Mouse (Mus musculus) brain, embryonic 14.5 days (tissue): ENCODE measurements at regions not wholly inside any gene's neighbourhood (a gene's known extent, or its start where the extent isn't known, plus 50 kb on each side); places are given as distances from the start of the nearest gene placed in this dataset.

Experiments
- DNase-seq: peaks from one replicate; pipeline ENCODE4 v3.0.0-alpha.2; 2011; ENCODE audit warnings: low read depth
- CTCF ChIP-seq: fragments of 200-500 bp; IDR thresholded peaks from 2 replicates; pipeline ENCODE4 v1.5.1; 2012; ENCODE audit warnings: inconsistent platforms, mild to moderate bottlenecking, moderate library complexity, borderline replicate concordance; ENCODE audit not compliant: insufficient read depth, insufficient read length; ENCODE audit errors: extremely low read depth
- POLR2A ChIP-seq: fragments of 200-500 bp; IDR thresholded peaks from 2 replicates; pipeline ENCODE4 v1.6.1; 2012; ENCODE audit warnings: mild to moderate bottlenecking, inconsistent platforms, borderline replicate concordance; ENCODE audit not compliant: poor library complexity, insufficient read depth, insufficient read length, severe bottlenecking; ENCODE audit errors: extremely low read depth

DNA sequence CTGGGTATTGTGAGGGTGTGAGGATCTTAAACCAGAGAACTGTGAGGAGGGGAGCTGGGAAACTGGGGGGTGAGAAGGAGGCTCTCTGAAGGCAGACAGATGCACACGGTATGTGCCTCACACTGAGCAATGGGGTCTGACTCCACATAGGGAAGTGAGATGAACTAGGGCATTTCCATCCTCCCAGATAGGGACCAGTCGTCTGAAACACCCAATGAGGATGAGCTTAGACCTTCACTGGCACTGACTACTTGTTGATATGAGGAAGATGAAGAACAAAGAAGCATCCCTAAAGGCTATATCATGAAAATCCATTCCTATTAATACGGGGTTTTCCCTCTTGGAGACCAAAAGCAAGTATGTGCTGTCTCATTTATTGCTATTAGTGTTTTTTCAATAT, 115.3 kb downstream of the Cxcl12 start:
- DNase-seq, result no peak
- TF ChIP-seq CTCF, result no peak
- TF ChIP-seq POLR2A, result no peak

- DNase-seq, result no peak
Measured at GRCm38 (mm10) chr6:117284376-117285106, 116.2 kb downstream of the Cxcl12 start.

GRCm38 (mm10) chr6:117287396-117287795, 119.1 kb downstream of the Cxcl12 start:
- no peak for DNase-seq
- TF ChIP-seq CTCF, result no peak
- no peak for TF ChIP-seq POLR2A

More at GRCm38 (mm10) chr6:117284376-117285106, 116.2 kb downstream of the Cxcl12 start:
- no peak for TF ChIP-seq CTCF
- TF ChIP-seq POLR2A, result no peak

DNA sequence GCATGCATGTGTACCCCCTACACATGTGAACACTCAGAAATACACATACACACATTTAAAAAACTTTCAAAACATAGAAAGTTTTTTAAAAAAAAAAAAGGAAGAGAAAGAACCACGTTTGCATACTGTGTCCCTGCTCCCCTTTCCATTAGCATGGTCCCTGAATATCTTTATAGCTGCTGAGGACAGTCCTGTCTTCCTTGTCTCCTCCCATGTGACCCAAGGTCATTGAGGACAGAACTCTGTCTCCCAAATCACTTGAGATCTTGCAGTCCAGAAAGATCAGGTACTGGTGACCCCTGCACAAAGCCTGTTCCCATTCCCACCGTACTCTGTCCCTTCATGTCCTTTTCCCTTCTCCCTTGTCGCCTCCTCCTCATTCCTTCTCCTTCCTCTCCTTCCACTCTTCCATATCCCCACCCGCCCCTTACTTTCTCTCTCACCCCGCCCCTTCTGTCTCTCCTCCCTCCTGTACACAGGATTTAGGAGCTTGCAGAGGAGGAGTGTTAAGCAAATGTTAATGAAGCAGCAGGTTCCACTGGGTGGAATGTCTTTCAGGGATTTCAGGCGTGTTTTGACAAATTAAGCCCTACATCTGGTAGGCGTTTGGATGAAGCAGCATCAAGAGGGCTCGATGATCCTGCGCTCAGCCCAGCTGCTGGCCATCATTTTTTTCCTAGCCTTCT, 125.6 kb downstream of the Cxcl12 start:
- DNase-seq, result peak; percentile 22

GRCm38 (mm10) chr6:117297918-117298317, 129.6 kb downstream of the Cxcl12 start:
- DNase-seq, result no peak
- TF ChIP-seq CTCF (no peak), POLR2A (no peak)

More for the DNA sequence above, 125.6 kb downstream of the Cxcl12 start:
- TF ChIP-seq CTCF (no peak), POLR2A (no peak)

DNA sequence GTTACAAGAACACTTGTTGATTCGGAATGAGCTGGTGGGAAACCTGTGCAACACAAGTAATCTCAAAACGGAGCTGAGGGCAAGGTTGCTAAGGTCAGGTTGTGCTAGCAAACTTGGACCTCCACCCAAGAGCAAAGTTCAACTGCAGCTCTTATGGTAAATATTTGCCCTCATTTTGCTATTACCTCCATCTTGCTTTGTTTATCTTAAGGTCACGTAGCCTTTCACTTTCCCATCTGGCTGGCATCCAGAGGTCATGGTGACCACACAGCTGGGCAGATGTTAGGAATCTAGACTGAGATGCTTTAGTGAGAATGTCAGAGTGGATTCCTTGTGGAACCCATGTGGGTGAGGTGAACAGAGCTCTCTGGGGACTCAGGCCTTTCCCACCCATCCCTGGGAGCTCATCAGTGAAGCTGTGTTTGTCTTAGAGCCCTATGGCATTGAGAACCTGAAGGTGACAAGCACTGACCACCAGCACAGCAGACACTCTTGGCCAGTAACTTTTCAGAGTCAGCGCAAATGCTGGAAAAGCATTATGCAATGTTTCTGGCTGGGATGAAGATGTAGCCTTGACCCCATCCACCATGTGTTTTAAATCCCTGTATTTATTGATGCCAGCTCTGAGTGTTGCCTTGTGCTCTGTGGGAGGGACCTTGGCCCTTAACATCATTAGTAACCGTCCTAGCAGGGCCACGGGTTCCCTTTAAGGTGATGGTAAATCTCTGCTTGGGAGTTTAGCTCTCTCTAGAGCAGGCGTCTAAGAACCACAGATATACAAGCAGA, 131.4 kb downstream of the Cxcl12 start:
- no peak for DNase-seq
- TF ChIP-seq CTCF, result no peak
- TF ChIP-seq POLR2A, result no peak

- no peak for DNase-seq
- no peak for TF ChIP-seq CTCF
- no peak for TF ChIP-seq POLR2A
Measured at GRCm38 (mm10) chr6:117303361-117303760, 135.0 kb downstream of the Cxcl12 start.

GRCm38 (mm10) chr6:117305736-117306250, 137.5 kb downstream of the Cxcl12 start:
- no peak for DNase-seq
- TF ChIP-seq POLR2A (no peak), CTCF (no peak)

GRCm38 (mm10) chr6:117308636-117309035, 140.3 kb downstream of the Cxcl12 start:
- no peak for TF ChIP-seq CTCF
- no peak for TF ChIP-seq POLR2A
- DNase-seq, result peak; percentile 22

- DNase-seq, result peak; percentile 56
- TF ChIP-seq POLR2A (no peak), CTCF (no peak)
Measured at GRCm38 (mm10) chr6:117312891-117313781, 144.8 kb downstream of the Cxcl12 start.

GRCm38 (mm10) chr6:117313944-117314566, 145.7 kb downstream of the Cxcl12 start:
- TF ChIP-seq CTCF (no peak), POLR2A (no peak)
- DNase-seq, result no peak
